Mouse (Mus musculus): ENCODE results near the gene Nav2. TPM values are rescaled to one million over a fixed set of nuclear protein-coding genes. Genes with fewer than 3 reads are reported as not detected.

Nav2 gene
- polyA plus RNA-seq, 1 experiment from 2014 or later, result 12.4 TPM

DNA sequence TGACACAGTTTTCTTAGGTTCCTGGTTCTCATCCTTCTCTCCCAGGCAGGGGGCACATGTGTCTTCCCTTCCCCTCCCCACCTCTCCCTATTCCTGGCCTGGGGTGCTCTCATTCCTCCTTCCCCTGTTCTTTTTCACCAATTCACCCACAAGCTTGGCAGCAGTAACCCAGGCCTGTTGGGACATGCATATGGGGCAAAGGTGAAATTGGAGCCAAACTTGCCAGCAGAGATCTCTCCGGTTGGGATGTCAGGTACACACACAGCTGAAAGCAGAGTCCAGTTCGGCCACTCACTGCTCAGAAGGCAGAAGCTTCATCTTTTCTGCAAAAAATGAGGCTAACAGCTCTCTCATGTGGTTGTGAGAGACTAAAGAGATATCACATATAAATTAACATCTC is 26.3 kb downstream of the Nav2 start:
- Histone ChIP-seq H3K4me1 (replicated peaks) (peaks cover 3% of the 10 kb centered on the region; the same call in 1 of the 2 replicates), H3K9me3 (no peaks in the 10 kb centered on the region), H3K27ac (no peak overlapping the region), H3K4me3 (replicated peaks) (no peak overlapping the region), H3K36me3 (no peaks in the 10 kb centered on the region), H3K9ac (replicated peaks) (no peak overlapping the region), H3K4me2 (no peak overlapping the region), H3K27me3 (peaks cover 4% of the 10 kb centered on the region; the same call in 1 of the 2 replicates)
- ATAC-seq (ENCODE audit: insufficient number of reproducible peaks, insufficient read depth, low FRiP score, low TSS enrichment, low read depth), result no peak
- WGBS, result 73% methylated on average over 2 of the region's 2 CpGs

GRCm38 (mm10) chr7:48937562-48937961 is 29.0 kb downstream of the Nav2 start:
- H3K27me3 ChIP-seq, result peaks cover 4% of the 10 kb centered on the region; the same call in 1 of the 2 replicates
- no peaks in the 10 kb centered on the region for H3K4me1 ChIP-seq (replicated peaks)
- no peak overlapping the region for H3K9ac ChIP-seq (replicated peaks)
- H3K4me3 ChIP-seq (replicated peaks), result no peak overlapping the region
- no peak for ATAC-seq (ENCODE audit: insufficient number of reproducible peaks, insufficient read depth, low FRiP score, low TSS enrichment, low read depth)
- H3K36me3 ChIP-seq, result no peaks in the 10 kb centered on the region
- WGBS, result 79% methylated on average over 10 of the region's 11 CpGs
- no peaks in the 10 kb centered on the region for H3K9me3 ChIP-seq
- H3K4me2 ChIP-seq, result no peak overlapping the region
- no peak overlapping the region for H3K27ac ChIP-seq

GRCm38 (mm10) chr7:48938190-48938589 is 29.7 kb downstream of the Nav2 start:
- no peak overlapping the region for H3K4me2 ChIP-seq
- 26% methylated on average over 4 of the region's 4 CpGs for WGBS
- no peaks in the 10 kb centered on the region for H3K9me3 ChIP-seq
- no peak overlapping the region for H3K4me3 ChIP-seq (replicated peaks)
- no peak for ATAC-seq (ENCODE audit: insufficient number of reproducible peaks, insufficient read depth, low FRiP score, low TSS enrichment, low read depth)
- peaks cover 4% of the 10 kb centered on the region; the same call in 1 of the 2 replicates for H3K27me3 ChIP-seq
- no peaks in the 10 kb centered on the region for H3K36me3 ChIP-seq
- H3K9ac ChIP-seq (replicated peaks), result no peak overlapping the region
- no peak overlapping the region for H3K27ac ChIP-seq
- H3K4me1 ChIP-seq (replicated peaks), result no peaks in the 10 kb centered on the region

GRCm38 (mm10) chr7:48948381-48949108 is 40.0 kb downstream of the Nav2 start:
- H3K4me3 ChIP-seq (replicated peaks), result no peak overlapping the region
- no peak overlapping the region for H3K27ac ChIP-seq
- no peak overlapping the region for H3K9ac ChIP-seq (replicated peaks)
- no peak for ATAC-seq (ENCODE audit: insufficient number of reproducible peaks, insufficient read depth, low FRiP score, low TSS enrichment, low read depth)
- H3K9me3 ChIP-seq, result no peaks in the 10 kb centered on the region
- no peak overlapping the region for H3K4me2 ChIP-seq
- 83% methylated on average over 4 of the region's 4 CpGs for WGBS
- H3K36me3 ChIP-seq, result no peaks in the 10 kb centered on the region
- no peaks in the 10 kb centered on the region for H3K4me1 ChIP-seq (replicated peaks)
- H3K27me3 ChIP-seq, result peaks cover 2% of the 10 kb centered on the region; the same call in 1 of the 2 replicates

- Histone ChIP-seq H3K27me3 (peaks cover 42% of the 10 kb centered on the region), H3K27ac (no peak overlapping the region)
- 75% methylated on average over 5 of the region's 5 CpGs for WGBS
Measured at GRCm38 (mm10) chr7:48954501-48954900, 46.0 kb downstream of the Nav2 start.

DNA sequence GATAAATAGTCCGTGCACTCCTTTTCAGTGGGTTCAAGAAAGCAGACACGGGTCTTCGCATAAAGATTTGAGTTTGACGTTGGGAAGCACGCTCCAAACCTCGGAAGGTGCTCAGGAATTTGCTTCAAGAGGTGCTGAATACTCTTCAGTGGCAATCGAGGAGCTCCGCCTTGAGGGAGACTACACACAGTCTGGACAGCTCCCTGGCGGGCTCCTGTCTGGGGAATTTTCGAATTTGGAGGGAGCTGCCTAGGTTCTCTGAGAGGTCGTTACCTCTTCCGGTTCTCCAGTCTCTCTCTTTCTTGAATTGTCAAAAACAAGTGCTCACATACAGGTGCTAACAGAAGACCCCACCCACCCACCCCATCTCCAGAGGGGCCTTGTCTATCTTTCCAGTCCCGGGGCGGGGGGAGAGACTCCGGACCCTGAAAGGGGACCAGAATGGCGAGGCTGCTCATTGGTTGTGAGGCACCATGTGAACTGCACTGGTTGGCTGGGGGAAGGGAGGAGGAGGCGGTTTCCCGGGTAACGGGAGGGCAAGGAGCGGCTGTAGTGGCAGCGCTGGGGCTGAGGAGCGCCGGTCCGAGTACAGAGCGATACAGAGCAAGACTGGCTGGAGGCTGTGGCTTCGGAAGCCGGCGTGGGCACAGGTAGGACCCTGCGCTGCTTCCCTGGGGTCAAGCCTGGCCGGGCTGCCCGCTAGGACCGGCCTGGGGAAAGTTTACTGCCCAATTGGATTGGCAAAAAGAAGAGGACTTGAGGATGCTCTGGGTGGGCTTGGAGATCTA is 50.2 kb downstream of the Nav2 start:
- Histone ChIP-seq H3K27me3 (peaks cover 81% of the 10 kb centered on the region), H3K9ac (replicated peaks) (no peak overlapping the region), H3K4me1 (replicated peaks) (peaks cover 14% of the 10 kb centered on the region), H3K36me3 (no peaks in the 10 kb centered on the region), H3K27ac (no peak overlapping the region), H3K4me2 (peak overlapping the region; percentile 68), H3K4me3 (replicated peaks) (peak overlapping the region; percentile 36), H3K9me3 (no peaks in the 10 kb centered on the region)
- peak; percentile 95 for ATAC-seq (ENCODE audit: insufficient number of reproducible peaks, insufficient read depth, low FRiP score, low TSS enrichment, low read depth)
- 3% methylated on average over 32 of the region's 32 CpGs for WGBS

More at GRCm38 (mm10) chr7:48954501-48954900, 46.0 kb downstream of the Nav2 start:
- H3K4me3 ChIP-seq (replicated peaks), result no peak overlapping the region
- H3K9ac ChIP-seq (replicated peaks), result no peak overlapping the region
- H3K4me1 ChIP-seq (replicated peaks), result peaks cover 6% of the 10 kb centered on the region
- H3K36me3 ChIP-seq, result no peaks in the 10 kb centered on the region
- H3K9me3 ChIP-seq, result no peaks in the 10 kb centered on the region
- ATAC-seq (ENCODE audit: insufficient number of reproducible peaks, insufficient read depth, low FRiP score, low TSS enrichment, low read depth), result no peak
- no peak overlapping the region for H3K4me2 ChIP-seq

- Histone ChIP-seq H3K9me3 (no peaks in the 10 kb centered on the region), H3K36me3 (no peaks in the 10 kb centered on the region), H3K4me2 (peak overlapping the region; percentile 68), H3K9ac (replicated peaks) (no peak overlapping the region), H3K27me3 (peaks cover 87% of the 10 kb centered on the region), H3K4me1 (replicated peaks) (peaks cover 14% of the 10 kb centered on the region), H3K4me3 (replicated peaks) (peak overlapping the region; percentile 36), H3K27ac (no peak overlapping the region)
- ATAC-seq (ENCODE audit: insufficient number of reproducible peaks, insufficient read depth, low FRiP score, low TSS enrichment, low read depth), result peak; percentile 14; the same call in 1 of the 2 replicates
- WGBS, result 14% methylated on average over 13 of the region's 13 CpGs
Measured at GRCm38 (mm10) chr7:48959316-48959661, 50.8 kb downstream of the Nav2 start.

DNA sequence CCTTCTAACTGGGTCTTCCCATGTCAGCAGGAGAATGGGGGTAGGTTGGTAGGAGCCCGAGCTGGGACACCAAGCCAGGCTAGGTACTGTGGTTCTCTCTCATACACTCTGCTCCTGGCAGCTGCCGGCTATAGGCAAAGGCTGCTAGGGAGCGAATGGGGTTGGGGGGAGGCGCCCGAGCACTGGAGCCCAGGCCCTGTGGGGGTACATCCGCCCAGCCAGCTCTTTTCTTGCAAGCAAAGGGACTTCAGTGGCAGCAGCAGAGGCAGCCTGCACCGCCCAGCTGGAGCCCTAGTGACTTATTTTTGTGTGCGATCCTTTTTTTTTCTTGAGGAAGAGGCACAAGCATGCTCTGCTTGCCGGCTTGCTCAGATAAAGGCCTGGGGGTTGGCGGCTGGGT is 51.6 kb downstream of the Nav2 start:
- no peak for ATAC-seq (ENCODE audit: insufficient number of reproducible peaks, insufficient read depth, low FRiP score, low TSS enrichment, low read depth)
- Histone ChIP-seq H3K36me3 (no peaks in the 10 kb centered on the region), H3K4me1 (replicated peaks) (peaks cover 14% of the 10 kb centered on the region), H3K9me3 (no peaks in the 10 kb centered on the region), H3K27me3 (peaks cover 92% of the 10 kb centered on the region), H3K27ac (no peak overlapping the region), H3K4me2 (no peak overlapping the region), H3K9ac (replicated peaks) (no peak overlapping the region), H3K4me3 (replicated peaks) (no peak overlapping the region)
- whole genome bisulfite sequencing, result 21% methylated on average over 10 of the region's 10 CpGs

- Histone ChIP-seq H3K4me3 (replicated peaks) (no peak overlapping the region), H3K4me2 (no peak overlapping the region), H3K9me3 (no peaks in the 10 kb centered on the region), H3K27me3 (peaks cover 82% of the 10 kb centered on the region), H3K27ac (no peak overlapping the region), H3K4me1 (replicated peaks) (peaks cover 14% of the 10 kb centered on the region), H3K36me3 (no peaks in the 10 kb centered on the region), H3K9ac (replicated peaks) (no peak overlapping the region)
- ATAC-seq (ENCODE audit: insufficient number of reproducible peaks, insufficient read depth, low FRiP score, low TSS enrichment, low read depth), result no peak
- 55% methylated on average over 8 of the region's 8 CpGs for WGBS
Measured at GRCm38 (mm10) chr7:48961501-48961900, 53.0 kb downstream of the Nav2 start.

- peaks cover 78% of the 10 kb centered on the region for H3K27me3 ChIP-seq
- H3K36me3 ChIP-seq, result no peaks in the 10 kb centered on the region
- H3K9ac ChIP-seq (replicated peaks), result no peak overlapping the region
- H3K4me2 ChIP-seq, result no peak overlapping the region
- no peak for ATAC-seq (ENCODE audit: insufficient number of reproducible peaks, insufficient read depth, low FRiP score, low TSS enrichment, low read depth)
- H3K4me3 ChIP-seq (replicated peaks), result no peak overlapping the region
- no peaks in the 10 kb centered on the region for H3K9me3 ChIP-seq
- H3K27ac ChIP-seq, result no peak overlapping the region
- H3K4me1 ChIP-seq (replicated peaks), result peaks cover 14% of the 10 kb centered on the region
- WGBS, result 75% methylated on average over 4 of the region's 4 CpGs
Measured at GRCm38 (mm10) chr7:48961935-48962334, 53.4 kb downstream of the Nav2 start.

GRCm38 (mm10) chr7:48963112-48963511 is 54.6 kb downstream of the Nav2 start:
- no peaks in the 10 kb centered on the region for H3K9me3 ChIP-seq
- H3K4me2 ChIP-seq, result no peak overlapping the region
- H3K4me3 ChIP-seq (replicated peaks), result no peak overlapping the region
- 40% methylated on average over 5 of the region's 5 CpGs for WGBS
- H3K27me3 ChIP-seq, result peaks cover 68% of the 10 kb centered on the region
- H3K4me1 ChIP-seq (replicated peaks), result peaks cover 14% of the 10 kb centered on the region
- H3K9ac ChIP-seq (replicated peaks), result no peak overlapping the region
- no peak for ATAC-seq (ENCODE audit: insufficient number of reproducible peaks, insufficient read depth, low FRiP score, low TSS enrichment, low read depth)
- H3K36me3 ChIP-seq, result no peaks in the 10 kb centered on the region
- no peak overlapping the region for H3K27ac ChIP-seq

Data from limb, embryonic 12.5 days (tissue).